Mouse (Mus musculus): ENCODE results near the gene Tmem132a. TPM values are rescaled to one million over a fixed set of nuclear protein-coding genes. Genes with fewer than 3 reads are reported as not detected.

Tmem132a gene
- polyA plus RNA-seq (2015; fragmentation: Nextera tagmentation; extraction: Ambion mirVana): 224 and 236 TPM in 2 replicates

DNA sequence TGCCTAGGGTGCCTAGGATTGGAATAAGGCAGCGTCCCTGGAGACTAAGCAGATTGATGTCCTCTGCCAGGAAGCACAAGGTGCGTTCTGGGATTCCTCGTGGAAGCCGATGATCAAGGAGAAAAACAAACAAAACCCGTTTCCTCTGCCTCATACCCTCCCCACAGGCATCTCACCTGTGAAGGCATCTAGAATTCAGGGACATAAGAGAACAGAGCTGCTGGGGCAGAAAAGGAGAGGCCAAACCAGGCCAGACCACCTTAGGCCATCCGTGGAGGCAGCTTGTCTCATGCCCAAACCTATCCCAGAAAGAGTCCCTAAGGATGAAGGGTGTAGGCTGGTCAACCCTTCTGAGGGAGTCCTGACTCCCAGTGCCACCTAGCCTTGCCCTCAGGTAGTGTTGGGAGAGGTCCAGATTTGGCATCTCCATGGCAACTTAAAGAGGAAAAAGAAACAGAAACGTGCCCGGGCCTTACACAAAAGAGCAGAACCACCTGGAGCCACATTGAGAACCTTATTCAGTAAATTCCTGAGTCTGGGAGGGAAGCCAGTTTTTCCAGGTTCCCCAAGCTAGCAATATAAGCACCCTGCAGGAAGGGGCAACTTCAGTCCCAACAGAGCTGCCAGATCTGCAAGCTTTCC is at the start of gene Tmem132a:
Gene Tmem132a, minus strand, starts transcription at position 55 of the 642 bp plus-strand sequence.
- peak within 1 kb of the TSS; percentile 76 for H3K4me3 ChIP-seq
- WGBS: 2% methylated on average over 8 of the region's 8 CpGs
- peaks cover 44% of the 10 kb centered on the region for H3K36me3 ChIP-seq (replicated peaks)
- peaks cover 32% of the 10 kb centered on the region for H3K4me1 ChIP-seq
- peak within 1 kb of the TSS; percentile 71 for H3K4me2 ChIP-seq
- H3K9ac ChIP-seq: peak within 1 kb of the TSS; percentile 93
- no peaks in the 10 kb centered on the region for H3K9me3 ChIP-seq
- H3K27me3 ChIP-seq (replicated peaks): no peaks in the 10 kb centered on the region
- ATAC-seq (replicated peaks): peak; percentile 53
- H3K27ac ChIP-seq: peak within 1 kb of the TSS; percentile 91

DNA sequence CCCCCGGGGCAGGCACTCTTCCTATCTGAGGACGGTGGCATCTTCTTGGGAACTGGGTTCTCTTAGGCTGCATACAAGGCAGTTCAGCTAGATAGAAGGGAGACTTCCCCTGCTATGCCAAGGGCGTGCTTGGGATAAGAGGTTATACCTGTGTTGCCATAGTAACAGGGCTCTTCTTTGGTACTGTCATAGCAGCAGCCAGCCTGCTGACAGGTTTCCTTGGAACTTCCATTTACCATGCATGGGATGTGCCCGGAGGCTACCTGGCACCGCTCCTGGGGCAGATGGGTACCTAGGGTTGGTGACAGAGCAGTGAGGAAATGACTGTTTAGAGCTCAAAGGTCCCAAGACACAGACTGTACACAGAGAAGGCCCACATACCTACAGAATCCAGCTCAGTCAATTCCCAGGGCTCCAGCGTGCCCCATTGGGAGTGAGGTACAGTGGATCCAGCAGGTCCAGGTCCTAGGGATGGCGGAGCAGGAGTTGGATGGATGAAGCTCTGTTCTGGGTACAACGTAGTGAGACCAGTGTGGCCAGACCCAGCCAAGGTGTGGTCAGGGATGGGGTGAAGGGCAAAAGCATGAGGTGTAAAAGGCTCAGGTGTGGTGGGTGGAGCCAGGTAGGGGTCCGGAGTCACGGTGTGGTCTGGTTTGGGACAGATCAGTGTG is 48.7 kb upstream of the Tmem132a start:
- Histone ChIP-seq H3K9me3 (no peaks in the 10 kb centered on the region), H3K27me3 (replicated peaks) (no peaks in the 10 kb centered on the region), H3K27ac (no peak overlapping the region), H3K4me2 (no peak overlapping the region), H3K36me3 (replicated peaks) (no peaks in the 10 kb centered on the region), H3K4me1 (peaks cover 6% of the 10 kb centered on the region; the same call in 1 of the 2 replicates), H3K4me3 (no peak overlapping the region), H3K9ac (no peak overlapping the region)
- ATAC-seq (replicated peaks): peak; percentile 84
- 83% methylated on average over 10 of the region's 10 CpGs for WGBS

- H3K4me2 ChIP-seq: no peak overlapping the region
- H3K4me3 ChIP-seq: no peak overlapping the region
- H3K27ac ChIP-seq: no peak overlapping the region
- no peaks in the 10 kb centered on the region for H3K9me3 ChIP-seq
- no peak for ATAC-seq (replicated peaks)
- no peaks in the 10 kb centered on the region for H3K27me3 ChIP-seq (replicated peaks)
- H3K36me3 ChIP-seq (replicated peaks): no peaks in the 10 kb centered on the region
- H3K4me1 ChIP-seq: peaks cover 6% of the 10 kb centered on the region; the same call in 1 of the 2 replicates
- no peak overlapping the region for H3K9ac ChIP-seq
- WGBS: 68% methylated on average over 5 of the region's 5 CpGs
These were observed 46.8 kb upstream of the Tmem132a start for GRCm38 (mm10) chr19:10916506-10916905.

GRCm38 (mm10) chr19:10914870-10915269 is 45.1 kb upstream of the Tmem132a start:
- no peaks in the 10 kb centered on the region for H3K9me3 ChIP-seq
- 87% methylated on average over 2 of the region's 2 CpGs for WGBS
- no peak for ATAC-seq (replicated peaks)
- H3K9ac ChIP-seq: no peak overlapping the region
- H3K27me3 ChIP-seq (replicated peaks): no peaks in the 10 kb centered on the region
- peaks cover 6% of the 10 kb centered on the region; the same call in 1 of the 2 replicates for H3K4me1 ChIP-seq
- no peak overlapping the region for H3K4me3 ChIP-seq
- H3K36me3 ChIP-seq (replicated peaks): no peaks in the 10 kb centered on the region
- H3K27ac ChIP-seq: no peak overlapping the region
- H3K4me2 ChIP-seq: no peak overlapping the region

- Histone ChIP-seq H3K27ac (no peak overlapping the region), H3K9ac (no peak overlapping the region)
- WGBS: 83% methylated on average over 7 of the region's 7 CpGs
These were observed 44.6 kb upstream of the Tmem132a start for GRCm38 (mm10) chr19:10914291-10914690.

DNA sequence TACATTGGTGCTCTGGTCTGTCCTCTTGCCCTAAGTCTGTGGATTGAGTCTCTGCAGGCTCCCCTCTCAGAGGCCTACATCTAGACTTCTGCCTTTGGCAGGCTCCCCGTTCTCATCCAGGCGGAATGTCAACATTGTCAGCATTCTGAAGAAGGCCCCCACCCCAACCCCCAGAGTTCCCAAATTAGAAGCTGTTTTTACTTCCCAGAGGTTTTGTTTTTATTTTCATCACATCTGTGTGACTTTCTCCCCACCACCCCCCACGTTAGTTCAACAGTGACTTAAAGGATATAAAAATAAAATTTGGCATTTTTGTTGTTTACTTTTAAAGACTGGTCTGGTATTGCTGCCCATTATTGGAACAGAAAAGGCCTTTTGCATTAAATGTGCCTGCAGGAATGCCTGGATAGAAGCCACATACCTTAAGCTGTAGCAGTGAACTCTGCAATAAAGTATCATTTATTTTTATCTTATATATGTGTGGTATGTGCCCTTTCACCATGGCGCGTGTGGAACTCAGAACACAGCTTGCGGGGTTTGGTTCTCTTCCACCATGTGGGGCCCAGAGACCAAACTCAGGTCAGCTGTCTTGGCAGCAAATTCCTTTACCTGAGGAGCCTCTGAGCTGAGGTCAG is 39.5 kb upstream of the Tmem132a start:
- Histone ChIP-seq H3K9ac (no peak overlapping the region), H3K27me3 (replicated peaks) (no peaks in the 10 kb centered on the region), H3K4me2 (no peak overlapping the region), H3K36me3 (replicated peaks) (peaks cover 7% of the 10 kb centered on the region; the same call in 1 of the 2 replicates), H3K4me3 (no peak overlapping the region), H3K27ac (0 out of 2 replicates have a peak overlapping the region, but pooled peaks have one; percentile 10), H3K9me3 (no peaks in the 10 kb centered on the region), H3K4me1 (no peaks in the 10 kb centered on the region)
- 89% methylated on average over 6 of the region's 6 CpGs for WGBS
- no peak for ATAC-seq (replicated peaks)

More at GRCm38 (mm10) chr19:10914291-10914690, 44.6 kb upstream of the Tmem132a start:
- no peak for ATAC-seq (replicated peaks)
- Histone ChIP-seq H3K4me1 (peaks cover 6% of the 10 kb centered on the region; the same call in 1 of the 2 replicates), H3K9me3 (no peaks in the 10 kb centered on the region), H3K27me3 (replicated peaks) (no peaks in the 10 kb centered on the region), H3K4me2 (no peak overlapping the region), H3K4me3 (no peak overlapping the region), H3K36me3 (replicated peaks) (no peaks in the 10 kb centered on the region)

- WGBS: 66% methylated on average over 3 of the region's 3 CpGs
- Histone ChIP-seq H3K27me3 (replicated peaks) (no peaks in the 10 kb centered on the region), H3K4me3 (no peak overlapping the region), H3K9ac (no peak overlapping the region), H3K9me3 (no peaks in the 10 kb centered on the region), H3K4me1 (no peaks in the 10 kb centered on the region), H3K4me2 (no peak overlapping the region), H3K36me3 (replicated peaks) (peaks cover 20% of the 10 kb centered on the region; the same call in 1 of the 2 replicates), H3K27ac (no peak overlapping the region)
- ATAC-seq (replicated peaks): peak; percentile 40; the same call in 1 of the 2 replicates
These were observed 38.2 kb upstream of the Tmem132a start for GRCm38 (mm10) chr19:10907891-10908290.

- Histone ChIP-seq H3K27ac (0 out of 2 replicates have a peak overlapping the region, but pooled peaks have one; percentile 31), H3K4me3 (no peak overlapping the region), H3K27me3 (replicated peaks) (no peaks in the 10 kb centered on the region), H3K9me3 (no peaks in the 10 kb centered on the region), H3K9ac (no peak overlapping the region), H3K4me1 (no peaks in the 10 kb centered on the region), H3K4me2 (no peak overlapping the region), H3K36me3 (replicated peaks) (peaks cover 41% of the 10 kb centered on the region)
- WGBS: 76% methylated on average over 5 of the region's 5 CpGs
- ATAC-seq (replicated peaks): no peak
These were observed 35.9 kb upstream of the Tmem132a start for GRCm38 (mm10) chr19:10905728-10906000.

DNA sequence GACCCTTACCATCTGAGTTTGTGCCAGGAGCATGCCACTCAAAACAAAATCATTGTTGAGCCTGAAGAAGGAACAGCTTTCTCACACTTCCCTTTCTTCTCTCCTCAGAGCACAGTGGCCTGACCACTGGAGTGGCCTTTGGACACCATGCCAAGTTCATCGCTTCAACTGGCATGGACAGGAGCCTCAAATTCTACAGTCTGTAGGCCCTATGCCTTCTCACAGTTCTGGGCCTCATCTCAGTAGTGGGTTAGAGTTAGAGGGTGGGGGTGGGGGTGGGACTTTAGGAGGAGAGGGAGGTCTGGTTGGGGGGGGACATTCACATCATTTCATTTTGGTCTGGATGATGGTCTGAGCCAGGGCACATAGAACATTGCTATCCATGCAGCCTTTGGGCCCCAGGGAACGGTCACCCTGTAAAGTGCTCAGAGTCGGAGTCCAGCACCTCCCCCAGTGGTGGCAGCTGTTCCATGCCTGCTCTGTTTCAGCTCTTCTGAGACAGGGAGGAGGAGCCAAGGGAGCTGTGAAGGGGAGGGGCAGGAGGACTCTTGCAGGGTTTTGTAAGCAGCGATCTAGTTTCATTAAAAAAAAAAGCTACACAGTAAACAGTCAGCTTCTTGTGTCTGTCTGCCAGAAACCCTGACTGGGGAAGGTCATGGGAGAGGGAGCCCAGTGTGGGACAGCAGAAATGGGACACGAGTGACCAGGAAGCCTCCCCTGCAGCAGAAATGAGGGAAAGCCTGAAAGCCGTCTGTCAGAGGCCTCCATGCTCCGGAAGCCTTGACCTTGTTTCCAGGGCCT is 35.4 kb upstream of the Tmem132a start:
- Histone ChIP-seq H3K36me3 (replicated peaks) (peaks cover 47% of the 10 kb centered on the region), H3K9ac (no peak overlapping the region), H3K4me3 (no peak overlapping the region), H3K9me3 (no peaks in the 10 kb centered on the region), H3K4me1 (no peaks in the 10 kb centered on the region), H3K27me3 (replicated peaks) (no peaks in the 10 kb centered on the region), H3K4me2 (no peak overlapping the region), H3K27ac (0 out of 2 replicates have a peak overlapping the region, but pooled peaks have one; percentile 31)
- 61% methylated on average over 7 of the region's 7 CpGs for WGBS
- no peak for ATAC-seq (replicated peaks)

GRCm38 (mm10) chr19:10904512-10904911 is 34.8 kb upstream of the Tmem132a start:
- no peaks in the 10 kb centered on the region for H3K27me3 ChIP-seq (replicated peaks)
- H3K9ac ChIP-seq: no peak overlapping the region
- no peak overlapping the region for H3K4me2 ChIP-seq
- no peaks in the 10 kb centered on the region for H3K9me3 ChIP-seq
- ATAC-seq (replicated peaks): no peak
- 90% methylated on average over 5 of the region's 5 CpGs for WGBS
- H3K36me3 ChIP-seq (replicated peaks): peaks cover 53% of the 10 kb centered on the region
- H3K4me3 ChIP-seq: no peak overlapping the region
- H3K4me1 ChIP-seq: no peaks in the 10 kb centered on the region
- no peak overlapping the region for H3K27ac ChIP-seq

DNA sequence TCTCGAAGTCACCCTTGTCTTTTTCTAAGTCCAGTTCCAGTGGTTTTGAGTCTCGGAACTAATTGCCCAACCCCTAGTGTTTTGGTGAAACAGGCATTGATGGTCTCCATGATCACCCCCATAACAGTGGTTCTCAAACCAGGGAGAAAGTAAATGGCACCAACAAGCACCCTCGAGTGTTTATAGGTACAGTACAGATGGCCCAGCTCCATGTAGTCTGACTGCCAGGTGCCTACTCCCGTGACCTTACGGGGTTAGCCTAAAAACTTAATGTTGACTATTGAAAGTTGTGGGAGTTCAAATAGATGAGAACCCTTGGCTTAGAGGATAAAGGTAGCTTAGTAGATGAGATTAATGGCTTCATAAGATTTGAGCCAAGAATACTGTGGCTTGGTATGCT is 31.3 kb upstream of the Tmem132a start:
- no peak overlapping the region for H3K27ac ChIP-seq
- H3K36me3 ChIP-seq (replicated peaks): peaks cover 56% of the 10 kb centered on the region
- ATAC-seq (replicated peaks): no peak
- H3K9me3 ChIP-seq: no peaks in the 10 kb centered on the region
- H3K4me1 ChIP-seq: peaks cover 15% of the 10 kb centered on the region
- no peak overlapping the region for H3K4me3 ChIP-seq
- 96% methylated on average over 5 of the region's 5 CpGs for WGBS
- no peak overlapping the region for H3K4me2 ChIP-seq
- no peak overlapping the region for H3K9ac ChIP-seq
- no peaks in the 10 kb centered on the region for H3K27me3 ChIP-seq (replicated peaks)

- WGBS: 85% methylated on average over 6 of the region's 6 CpGs
These were observed 30.6 kb upstream of the Tmem132a start for GRCm38 (mm10) chr19:10900315-10900714.

More at GRCm38 (mm10) chr19:10900315-10900714, 30.6 kb upstream of the Tmem132a start:
- Histone ChIP-seq H3K27ac (no peak overlapping the region), H3K4me1 (peaks cover 18% of the 10 kb centered on the region), H3K27me3 (replicated peaks) (no peaks in the 10 kb centered on the region), H3K4me2 (no peak overlapping the region), H3K9ac (no peak overlapping the region), H3K4me3 (no peak overlapping the region), H3K9me3 (no peaks in the 10 kb centered on the region), H3K36me3 (replicated peaks) (peaks cover 56% of the 10 kb centered on the region)
- no peak for ATAC-seq (replicated peaks)

Measured in midbrain, embryonic 15.5 days (tissue).